Mouse (Mus musculus): Measurements from ENCODE around the gene Arhgap11a.

The Arhgap11a gene

DNA sequence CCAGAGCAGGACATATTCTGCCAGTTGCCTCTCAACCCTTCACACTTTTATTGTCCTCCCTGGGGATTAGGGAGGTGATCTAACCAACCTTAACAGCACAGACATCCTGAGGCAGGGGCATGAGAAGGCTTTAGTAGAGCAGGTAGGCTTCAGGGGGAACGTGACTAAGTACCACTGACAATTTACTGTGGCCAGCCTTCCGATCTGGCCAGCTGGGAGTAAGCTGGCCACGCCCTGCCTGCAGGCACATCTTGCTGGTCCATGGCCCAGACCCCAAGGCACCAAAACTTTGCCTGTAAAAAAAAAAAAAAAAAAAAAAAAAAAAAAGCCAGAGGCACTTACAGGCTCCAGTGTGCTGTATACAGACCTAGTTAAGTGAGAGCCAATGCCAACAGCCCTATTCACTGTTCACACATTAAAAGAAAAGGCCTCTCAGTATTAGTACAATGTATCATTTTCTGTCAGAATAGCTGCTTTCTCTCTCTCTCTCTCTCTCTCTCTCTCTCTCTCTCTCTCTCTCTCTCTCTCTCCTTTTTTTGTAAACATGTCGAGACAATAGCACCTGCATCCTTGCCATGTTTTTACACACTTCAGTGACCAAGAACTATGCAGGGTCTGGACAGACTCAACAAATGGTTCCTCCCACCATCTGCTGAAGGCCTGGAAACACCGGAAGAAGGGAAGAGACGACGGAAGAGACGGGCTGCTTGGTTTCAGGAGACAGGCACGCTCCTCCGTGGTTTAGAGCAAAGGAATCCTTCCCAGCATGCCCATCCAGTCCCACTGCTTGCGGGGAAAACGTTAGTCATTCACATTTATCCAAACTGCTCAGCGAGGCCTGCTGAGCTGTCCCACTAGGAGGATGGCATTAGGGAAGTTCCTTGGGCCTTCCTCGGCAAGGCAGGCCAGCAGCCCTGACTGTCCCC is 30.5 kb downstream of the Arhgap11a start:
- DNase-seq (ENCODE audit: low spot score in 2 of 2), result no peak

GRCm38 (mm10) chr2:113807640-113808039 is 40.8 kb downstream of the Arhgap11a start:
- DNase-seq (ENCODE audit: low spot score in 2 of 2), result peak in 1 of 2 experiments; percentile 11

GRCm38 (mm10) chr2:113806851-113807577 is 41.4 kb downstream of the Arhgap11a start:
- no peak for DNase-seq (ENCODE audit: low spot score in 2 of 2)

DNA sequence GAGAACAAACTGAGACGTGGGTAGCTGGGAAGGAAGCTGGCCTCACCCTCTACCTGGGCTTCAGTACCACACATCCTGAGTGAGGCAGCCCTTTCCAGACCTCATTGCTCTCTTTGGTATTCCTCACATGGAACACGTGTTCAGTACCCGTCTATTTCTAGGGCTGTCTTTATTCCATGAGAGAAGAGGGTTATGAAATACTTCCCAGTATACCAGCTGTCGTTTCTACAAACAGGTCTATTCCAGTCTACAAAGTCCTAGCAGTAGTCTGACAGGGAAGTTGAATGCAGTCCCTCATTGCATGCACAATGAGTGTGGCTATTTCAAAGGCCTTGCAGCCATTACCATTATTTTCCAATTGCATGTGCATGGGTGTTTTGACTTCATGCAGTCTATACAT is 42.7 kb downstream of the Arhgap11a start:
- no peak for DNase-seq (ENCODE audit: low spot score in 2 of 2)

DNA sequence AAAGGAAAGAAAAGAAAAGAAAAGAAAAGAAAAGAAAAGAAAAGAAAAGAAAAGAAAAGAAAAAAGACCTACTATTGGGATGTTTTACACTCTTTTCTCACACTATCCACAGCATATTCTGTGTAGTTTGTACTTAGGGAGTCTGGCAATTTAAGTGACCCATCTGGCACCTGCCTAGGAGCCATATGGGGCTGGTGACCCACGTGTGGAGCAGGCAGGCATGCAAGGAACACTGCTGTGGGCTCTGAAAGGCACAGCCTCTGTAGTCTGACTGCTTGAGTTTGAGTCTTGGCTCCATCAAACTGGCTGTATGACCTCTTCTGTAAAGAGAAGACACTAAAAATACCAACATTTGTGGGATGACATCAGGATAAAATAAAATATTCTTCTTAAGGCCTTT is 44.7 kb downstream of the Arhgap11a start:
- DNase-seq (ENCODE audit: low spot score in 2 of 2), result no peak

DNA sequence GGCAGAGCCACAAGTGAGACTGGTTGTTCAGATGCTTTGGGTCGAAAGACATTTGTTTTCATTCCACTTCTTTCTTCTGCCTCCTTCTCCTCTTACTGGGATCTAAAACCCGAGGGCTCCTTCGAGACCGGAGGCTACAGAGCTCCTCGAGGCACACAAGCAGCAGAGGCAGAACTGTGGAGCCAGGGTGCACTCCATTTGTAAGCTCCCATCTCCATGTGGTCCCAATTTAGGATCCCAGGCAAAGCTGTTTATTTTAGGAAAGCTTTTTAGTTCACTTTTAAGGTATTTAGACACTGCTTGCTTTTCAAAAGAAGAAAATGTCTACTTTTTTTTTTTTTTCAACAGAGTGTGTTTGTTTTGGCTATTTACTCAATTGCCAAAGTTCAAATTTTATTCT is 47.6 kb downstream of the Arhgap11a start:
- DNase-seq (ENCODE audit: low spot score in 2 of 2), result no peak

GRCm38 (mm10) chr2:113798605-113799004 is 49.9 kb downstream of the Arhgap11a start:
- DNase-seq (ENCODE audit: low spot score in 2 of 2), result no peak

GRCm38 (mm10) chr2:113795186-113795585 is 53.3 kb downstream of the Arhgap11a start:
- no peak for DNase-seq (ENCODE audit: low spot score in 2 of 2)

- DNase-seq (ENCODE audit: low spot score in 2 of 2), result no peak
Measured at GRCm38 (mm10) chr2:113793521-113793920, 54.9 kb downstream of the Arhgap11a start.

- no peak for DNase-seq (ENCODE audit: low spot score in 2 of 2)
Measured at GRCm38 (mm10) chr2:113788821-113789387, 59.6 kb downstream of the Arhgap11a start.

- DNase-seq (ENCODE audit: low spot score in 2 of 2), result no peak
Measured at GRCm38 (mm10) chr2:113787882-113788281, 60.6 kb downstream of the Arhgap11a start.

GRCm38 (mm10) chr2:113784851-113785250 is 63.6 kb downstream of the Arhgap11a start:
- no peak for DNase-seq (ENCODE audit: low spot score in 2 of 2)

DNA sequence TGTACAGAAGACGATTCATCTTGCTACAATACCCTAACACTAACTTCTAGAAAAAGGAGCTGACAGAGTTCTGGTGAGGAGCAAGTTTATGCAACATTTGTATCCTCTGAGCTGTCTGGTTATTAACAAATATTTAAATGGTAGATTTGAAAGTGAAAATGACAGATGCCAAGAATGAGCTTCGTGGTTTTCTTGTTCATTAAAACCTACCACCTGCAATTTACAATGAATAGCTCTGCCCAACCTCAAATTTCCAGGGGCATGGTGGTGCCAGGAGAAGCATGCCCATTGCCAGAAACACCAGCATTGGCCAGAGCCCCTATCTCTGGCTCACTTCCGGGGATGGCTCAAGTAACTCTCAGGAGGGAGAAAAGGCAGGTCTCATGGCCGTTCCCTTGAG is 66.9 kb downstream of the Arhgap11a start:
- no peak for DNase-seq (ENCODE audit: low spot score in 2 of 2)
